Mouse (Mus musculus) ES-E14 (cell line): Measurements from ENCODE around the gene Blnk.

Experiments used
- CHD2 ChIP-seq: IDR thresholded peaks from 2 replicates; pipeline ENCODE4 v1.6.1; 2014; ENCODE audit warnings: mild to moderate bottlenecking, low read depth, low read length, inconsistent platforms
- HCFC1 ChIP-seq: IDR thresholded peaks from 2 replicates; pipeline ENCODE4 v1.6.1; 2012; ENCODE audit warnings: low read length, inconsistent platforms, borderline replicate concordance; ENCODE audit not compliant: insufficient read depth
- ZC3H11A ChIP-seq: IDR thresholded peaks from 2 replicates; pipeline ENCODE4 v1.6.1; 2012; ENCODE audit warnings: low read depth, mild to moderate bottlenecking, inconsistent platforms, low read length, borderline replicate concordance
- ZNF384 ChIP-seq: IDR thresholded peaks from 2 replicates; pipeline ENCODE4 v1.6.1; 2012; ENCODE audit warnings: low read depth, low read length, inconsistent platforms

DNA sequence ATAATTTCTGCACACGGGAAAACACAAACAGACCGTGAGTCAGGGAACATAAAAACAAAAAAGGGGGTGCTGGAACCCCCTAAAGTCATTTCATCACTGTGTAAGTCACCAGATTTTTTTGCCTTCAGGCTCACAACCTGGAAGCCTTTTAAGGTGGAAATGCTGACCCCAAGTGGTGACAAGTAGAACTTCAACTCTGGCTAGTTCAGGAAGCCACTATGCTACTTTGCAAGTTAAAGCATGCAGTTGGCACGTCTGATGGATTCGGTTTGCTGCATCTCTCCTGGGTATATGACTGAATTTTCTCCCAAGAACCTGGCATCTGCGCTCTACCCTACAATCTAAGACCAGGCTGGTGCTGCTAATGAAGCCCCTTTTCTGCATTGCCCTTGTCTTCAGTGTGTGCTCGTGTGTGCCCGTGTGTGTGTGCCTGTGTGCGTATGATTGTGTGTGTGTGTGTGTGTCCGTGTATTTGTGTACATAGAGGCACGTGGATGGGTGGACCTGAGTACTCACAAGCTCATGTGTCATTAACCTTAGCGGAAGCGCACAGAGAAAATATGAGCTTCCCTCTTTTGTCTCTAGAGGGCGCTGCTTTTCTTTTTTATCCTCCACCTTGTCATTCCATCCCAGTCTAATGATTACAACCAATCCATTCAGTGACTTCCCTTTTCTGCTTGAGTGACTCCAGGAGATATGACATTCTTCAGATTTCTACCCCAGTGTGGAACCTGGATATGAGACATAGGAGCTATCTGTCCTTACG is 21.8 kb upstream of the Blnk start:
- TF ChIP-seq HCFC1 (no peak), ZNF384 (0 out of 2 replicates have a peak, but pooled peaks have one; percentile 48), CHD2 (no peak), ZC3H11A (no peak)
